Comparison of ENCODE assay signal across 20 mouse cellular contexts in the genomic region with DNA sequence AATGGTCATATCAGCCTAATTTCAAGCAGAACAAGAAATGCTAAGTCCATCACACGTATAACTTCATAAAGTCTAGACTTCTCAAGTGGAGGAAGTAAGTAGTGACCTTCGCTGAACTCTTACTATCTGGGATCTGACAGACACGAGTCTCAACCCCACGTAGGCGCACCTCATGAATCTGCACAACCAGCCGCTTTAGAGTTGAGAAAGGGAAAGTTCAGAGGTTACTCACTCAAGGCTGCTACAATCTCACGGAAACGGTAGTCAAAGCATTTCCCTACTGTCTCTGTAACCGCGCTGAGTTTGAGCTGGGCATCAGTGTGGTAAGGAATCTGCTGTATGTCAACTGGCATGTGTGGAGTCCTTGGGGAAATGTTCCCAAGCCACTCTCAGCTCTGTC. TPM values are rescaled to one million over a fixed set of nuclear protein-coding genes. Genes with fewer than 3 reads are reported as not detected.
A peak's percentile ranks its signal among the peaks of the same experiment; 100 is the strongest.
DNase-seq lines count a peak whose midpoint lies in the region; ATAC-seq and TF ChIP-seq lines count a peak whose summit lies in the region.
"Had no signal": no experiment of that assay in that cellular context is flagged by ENCODE, and none has a peak within 500 bp of the region (broad histone marks: within the 10 kb centered on the region; RNA-seq: fewer than 3 reads in every experiment).

No protein-coding gene starts in this region.

- no peak overlapping the region for H3K9ac ChIP-seq in heart, embryonic 16.5 days (ENCODE audit: low read length)
- no peak overlapping the region for H3K9ac ChIP-seq in MEL (ENCODE audit: control insufficient read depth, low read depth, low read length, poor library complexity, severe bottlenecking)
- no peak overlapping the region for H3K9ac ChIP-seq in forebrain, embryonic 15.5 days (replicated peaks)
- H3K9ac ChIP-seq: lung, embryonic 15.5 days; stomach, embryonic 15.5 days had no signal

- ATAC-seq in heart, embryonic 16.5 days (replicated peaks; ENCODE audit: extremely low read depth, insufficient read depth, low FRiP score): no peak
- peak; percentile 36 for ATAC-seq in megakaryocyte-erythroid progenitor cell, adult 5-6 weeks (replicated peaks; ENCODE audit: low FRiP score, low TSS enrichment, poor library complexity, severe bottlenecking)
- ATAC-seq in forebrain, embryonic 15.5 days (replicated peaks): no peak

- H3K36me3 ChIP-seq in heart, embryonic 16.5 days (ENCODE audit: control insufficient read depth, insufficient read depth): peaks cover 19% of the 10 kb centered on the region
- H3K36me3 ChIP-seq in MEL (ENCODE audit: control insufficient read depth in 1 of 2, insufficient read depth in 2 of 2, low read length in 2 of 2): peaks cover 0 to 19% of the 10 kb centered on the region in 2 experiments; a peak in 2 of 4 replicates
- H3K36me3 ChIP-seq in forebrain, embryonic 15.5 days: peaks cover 11% of the 10 kb centered on the region; the same call in 1 of the 2 replicates
- H3K36me3 ChIP-seq: G1E had no signal

- peaks cover 29% of the 10 kb centered on the region for H3K4me1 ChIP-seq in heart, embryonic 16.5 days (ENCODE audit: control insufficient read depth, insufficient read depth, low read length)
- H3K4me1 ChIP-seq in MEL (ENCODE audit: control insufficient read depth in 1 of 2, insufficient read depth in 2 of 2, low read length in 2 of 2): peaks cover 8 to 21% of the 10 kb centered on the region in 2 experiments
- peaks cover 31% of the 10 kb centered on the region for H3K4me1 ChIP-seq in forebrain, embryonic 15.5 days

- no peak for TF ChIP-seq RAD21 in MEL (IDR thresholded peaks at IDR 0.05; ENCODE audit: low read depth, low read length)

- no peak for TF ChIP-seq CTCF in MEL (IDR thresholded peaks at IDR 0.05 in 2 of 3, conservative IDR thresholded peaks at IDR 0.05 in 1 of 3; ENCODE audit: control insufficient read depth in 1 of 3, insufficient read depth in 1 of 3, low read depth in 2 of 3, low read length in 3 of 3, poor library complexity in 1 of 3, severe bottlenecking in 1 of 3)

- peak overlapping the region; percentile 31; the same call in 1 of the 2 replicates for H3K4me2 ChIP-seq in heart, embryonic 16.5 days (ENCODE audit: low read depth, low read length)
- H3K4me2 ChIP-seq in forebrain, embryonic 15.5 days (replicated peaks): no peak overlapping the region
- H3K4me2 ChIP-seq: lung, embryonic 15.5 days; stomach, embryonic 15.5 days had no signal

- 43% methylated on average over 10 of the region's 10 CpGs for WGBS in heart, embryonic 16.5 days
- WGBS in forebrain, embryonic 15.5 days: 88% methylated on average over 10 of the region's 10 CpGs

- no peak for TF ChIP-seq POLR2A in MEL (IDR thresholded peaks at IDR 0.05; ENCODE audit: control insufficient read depth in 1 of 2, insufficient read depth in 1 of 2, low read depth in 1 of 2, low read length in 2 of 2, poor library complexity in 1 of 2)

- no peak for DNase-seq in heart, adult 9 months (ENCODE audit: low spot score in 2 of 2)
- DNase-seq in CD4-positive helper T cell, adult 2 months (ENCODE audit: low read depth, low spot score): peak; percentile 32
- peak; percentile 46 for DNase-seq in MEL (ENCODE audit: low read depth, low spot score)
- DNase-seq in urinary bladder, postnatal 4 days (ENCODE audit: low spot score in 2 of 2): no peak
- DNase-seq: cerebellum, adult 8-10 months; gastrocnemius, adult 2 months; kidney, adult 8-10 months; kidney, postnatal 14 days; left cerebral cortex, postnatal 4 days; midbrain, embryonic 14.5 days; thymus, adult 18-20 months; thymus, postnatal 4 days had no signal

- H3K27me3 ChIP-seq in heart, embryonic 16.5 days (ENCODE audit: control insufficient read depth, insufficient read depth, low read length): no peaks in the 10 kb centered on the region
- no peaks in the 10 kb centered on the region; a peak in 1 of 4 replicates for H3K27me3 ChIP-seq in MEL (ENCODE audit: control insufficient read depth in 1 of 2, insufficient read depth in 2 of 2, low read length in 2 of 2)
- no peaks in the 10 kb centered on the region for H3K27me3 ChIP-seq in forebrain, embryonic 15.5 days
- H3K27me3 ChIP-seq: lung, embryonic 15.5 days; stomach, embryonic 15.5 days had no signal

- no peak overlapping the region for H3K4me3 ChIP-seq in heart, embryonic 16.5 days (ENCODE audit: low read length)
- H3K4me3 ChIP-seq in MEL (ENCODE audit: control insufficient read depth in 1 of 2, insufficient read depth in 1 of 2, low read depth in 2 of 2, low read length in 2 of 2): no peak overlapping the region
- no peak overlapping the region for H3K4me3 ChIP-seq in forebrain, embryonic 15.5 days
- H3K4me3 ChIP-seq: embryonic facial prominence, embryonic 10.5 days; gastrocnemius, adult 2 months; lung, embryonic 15.5 days; stomach, embryonic 15.5 days had no signal

- H3K27ac ChIP-seq in heart, embryonic 16.5 days (ENCODE audit: low read length): no peak overlapping the region
- H3K27ac ChIP-seq in MEL (ENCODE audit: control insufficient read depth, low read depth, low read length): no peak overlapping the region
- no peak overlapping the region for H3K27ac ChIP-seq in forebrain, embryonic 15.5 days (replicated peaks)
- H3K27ac ChIP-seq: embryonic facial prominence, embryonic 10.5 days; gastrocnemius, adult 2 months; lung, embryonic 15.5 days; macrophage; stomach, embryonic 15.5 days had no signal

- no peaks in the 10 kb centered on the region; the same call in 1 of the 2 replicates for H3K79me2 ChIP-seq in MEL (ENCODE audit: control insufficient read depth, insufficient read depth, low read length, poor library complexity)

- no peak for TF ChIP-seq EP300 in MEL (IDR thresholded peaks at IDR 0.05; ENCODE audit: low read depth in 1 of 2, low read length in 2 of 2)

- no peaks in the 10 kb centered on the region for H3K9me3 ChIP-seq in heart, embryonic 16.5 days (replicated peaks; ENCODE audit: control insufficient read depth, low read length)
- no peaks in the 10 kb centered on the region for H3K9me3 ChIP-seq in MEL (replicated peaks; ENCODE audit: insufficient read depth, low read length)
- H3K9me3 ChIP-seq in forebrain, embryonic 15.5 days: no peaks in the 10 kb centered on the region
- H3K9me3 ChIP-seq: embryonic facial prominence, embryonic 10.5 days; lung, embryonic 15.5 days; stomach, embryonic 15.5 days had no signal

TF ChIP-seq in MEL, 35 proteins besides CTCF, POLR2A, EP300 and RAD21:
- TF ChIP-seq JUND (IDR thresholded peaks at IDR 0.05; ENCODE audit: low read depth, low read length) (no peak), POLR2AphosphoS2 (IDR thresholded peaks at IDR 0.05; ENCODE audit: low read length) (no peak), MYB (IDR thresholded peaks at IDR 0.05; ENCODE audit: low read depth, low read length) (no peak), TBP (IDR thresholded peaks at IDR 0.05; ENCODE audit: low read depth, low read length) (no peak), USF2 (IDR thresholded peaks at IDR 0.05; ENCODE audit: borderline replicate concordance in 1 of 2, insufficient read depth in 1 of 2, low read depth in 1 of 2, low read length in 2 of 2) (no peak), MYC (IDR thresholded peaks at IDR 0.05; ENCODE audit: low read depth, low read length) (no peak), HCFC1 (IDR thresholded peaks at IDR 0.05; ENCODE audit: low read depth, low read length) (no peak), GABPA (IDR thresholded peaks at IDR 0.05; ENCODE audit: low read depth, low read length) (no peak), ZC3H11A (IDR thresholded peaks at IDR 0.05; ENCODE audit: low read depth, low read length) (no peak), USF1 (IDR thresholded peaks at IDR 0.05; ENCODE audit: low read depth, low read length) (no peak), E2F4 (IDR thresholded peaks at IDR 0.05; ENCODE audit: borderline replicate concordance, low read depth, low read length) (no peak), ETS1 (IDR thresholded peaks at IDR 0.05; ENCODE audit: low read depth, low read length) (no peak), SMC3 (IDR thresholded peaks at IDR 0.05; ENCODE audit: low read depth, low read length) (no peak), BHLHE40 (IDR thresholded peaks at IDR 0.05; ENCODE audit: borderline replicate concordance, low read depth, low read length) (no peak), MAZ (IDR thresholded peaks at IDR 0.05; ENCODE audit: low read depth, low read length) (no peak), SIN3A (IDR thresholded peaks at IDR 0.05; ENCODE audit: low read length) (no peak)

RNA-seq across cellular contexts. Expression of a gene that starts 4.8 kb away (rescaled TPM):
- polyA plus RNA-seq in heart, embryonic 16.5 days (2015; fragmentation: Nextera tagmentation; extraction: Ambion mirVana): 23.1 and 24.0 TPM in 2 replicates
- total RNA-seq in MEL (2012; rRNA removed): 4.8 TPM in 2 replicates
- 1 to 10 TPM in 1 of 2 experiments, not detected in 1; 5.7 TPM for polyA plus RNA-seq in MEL (2012; ENCODE audit: insufficient read depth in 1 of 2, insufficient read length in 2 of 2, low read depth in 1 of 2, low replicate concordance in 2 of 2, missing spikeins in 1 of 2)
- 24.8 and 28.5 TPM in 2 replicates for total RNA-seq in megakaryocyte-erythroid progenitor cell, adult 5-6 weeks (2014; fragmentation: Nextera tagmentation)
- 27.6 and 37.5 TPM in 2 replicates for total RNA-seq in megakaryocyte-erythroid progenitor cell, adult 5-6 weeks (2017)
- 29.2 and 30.1 TPM in 2 replicates for polyA plus RNA-seq in forebrain, embryonic 15.5 days (2015; fragmentation: Nextera tagmentation; extraction: Ambion mirVana)
- polyA plus RNA-seq: G1E had no signal

RNA-seq across cellular contexts. Expression of a gene that starts 35.9 kb away (rescaled TPM):
- 18.6 and 24.8 TPM in 2 replicates for polyA plus RNA-seq in heart, embryonic 16.5 days (2015; fragmentation: Nextera tagmentation; extraction: Ambion mirVana)
- total RNA-seq in MEL (2012; rRNA removed): not detected in 2 replicates
- not detected for polyA plus RNA-seq in MEL (2012; ENCODE audit: insufficient read depth in 1 of 2, insufficient read length in 2 of 2, low read depth in 1 of 2, low replicate concordance in 2 of 2, missing spikeins in 1 of 2)
- not detected in 2 replicates for total RNA-seq in megakaryocyte-erythroid progenitor cell, adult 5-6 weeks (2014; fragmentation: Nextera tagmentation)
- 0.88 TPM in 1 of 2 replicates, not detected in the other for total RNA-seq in megakaryocyte-erythroid progenitor cell, adult 5-6 weeks (2017)
- polyA plus RNA-seq in forebrain, embryonic 15.5 days (2015; fragmentation: Nextera tagmentation; extraction: Ambion mirVana): 12.2 and 13.7 TPM in 2 replicates
- polyA plus RNA-seq: G1E had no signal

Comparison
In these comparisons a context has a peak if more than half of its experiments do, and no peak if none do; other contexts are left out.
1. DNase-seq: peak in CD4-positive helper T cell, adult 2 months (single experiment) and MEL (single experiment); none in heart, adult 9 months (0 of 2) and urinary bladder, postnatal 4 days (0 of 2).
2. RNA of a gene that starts 35.9 kb away (polyA plus RNA-seq): 18.6 to 24.8 TPM in heart, embryonic 16.5 days and 12.2 to 13.7 TPM in forebrain, embryonic 15.5 days; not detected in MEL; every median in the first group is over 10 times any median in the second.